Mouse (Mus musculus) midbrain, embryonic 16.5 days (tissue): ENCODE measurements around the gene Kansl1l. TPM values are rescaled to one million over a fixed set of nuclear protein-coding genes. Genes with fewer than 3 reads are reported as not detected.

Experiments used
- ATAC-seq: fragments of 200-750 bp; cut with Nextera tagmentation; 2 replicates; pipeline ENCODE4 v1.8.0; 2017; ENCODE audit warnings: moderate TSS enrichment
- H3K27ac ChIP-seq: fragments of 300-500 bp; sonication (generic); 2 replicates; pipeline ENCODE4 v1.5.1; 2014; ENCODE audit warnings: mild to moderate bottlenecking, low read length, mixed read lengths
- H3K27me3 ChIP-seq: fragments of 300-500 bp; sonication (generic); 2 replicates; pipeline ENCODE4 v1.6.1; 2014; ENCODE audit warnings: low read depth, low read length, mixed read lengths; ENCODE audit not compliant: control insufficient read depth, insufficient read depth
- H3K36me3 ChIP-seq: fragments of 300-500 bp; sonication (generic); 2 replicates; pipeline ENCODE4 v1.6.1; 2014; ENCODE audit warnings: mild to moderate bottlenecking, low read length, moderate library complexity, mixed read lengths; ENCODE audit not compliant: control insufficient read depth, insufficient read depth
- H3K4me1 ChIP-seq: fragments of 300-500 bp; sonication (generic); 2 replicates; pipeline ENCODE4 v1.6.1; 2014; ENCODE audit warnings: mild to moderate bottlenecking, low read length, mixed read lengths; ENCODE audit not compliant: control insufficient read depth, insufficient read depth
- H3K4me2 ChIP-seq: fragments of 300-500 bp; sonication (generic); 2 replicates; pipeline ENCODE4 v1.6.1; 2014; ENCODE audit warnings: mild to moderate bottlenecking, low read length, mixed read lengths
- H3K4me3 ChIP-seq: fragments of 300-500 bp; sonication (generic); 2 replicates; pipeline ENCODE4 v1.5.1; 2014; ENCODE audit warnings: low read depth, mild to moderate bottlenecking, low read length, moderate library complexity, mixed read lengths
- H3K9ac ChIP-seq: fragments of 300-500 bp; sonication (generic); 2 replicates; pipeline ENCODE4 v1.6.1; 2014; ENCODE audit warnings: low read depth, low read length, mixed read lengths
- H3K9me3 ChIP-seq: fragments of 300-500 bp; sonication (generic); replicated peaks from 2 replicates; pipeline ENCODE4 v1.6.1; 2014; ENCODE audit warnings: mild to moderate bottlenecking, low read length, mixed read lengths; ENCODE audit not compliant: control insufficient read depth, poor library complexity, severe bottlenecking
- WGBS: fragments of 180-500 bp; shearing (Covaris S2); extraction: QIAGEN DNeasy Blood & Tissue Kit; methylation state at CpG from one replicate; pipeline ENCODE4 v1.1.7; 2014; 5-methylcytosine and 5-hydroxymethylcytosine counted together
- polyA plus RNA-seq: library from polyadenylated mRNA; unstranded; fragments of >200 nt; fragmentation: Nextera tagmentation; extraction: Ambion mirVana; gene quantifications from 2 replicates; pipeline ENCODE4 v1.2.1, GENCODE M21; 2015

The Kansl1l gene
- polyA plus RNA-seq: 9.4 and 10.7 TPM in 2 replicates

- H3K9ac ChIP-seq: peak within 1 kb of the TSS; percentile 96
- H3K27ac ChIP-seq: peak within 1 kb of the TSS; percentile 99
- H3K4me3 ChIP-seq: peak within 1 kb of the TSS; percentile 82
- peak within 1 kb of the TSS; percentile 91 for H3K4me2 ChIP-seq
- no peaks in the 10 kb centered on the region for H3K27me3 ChIP-seq
- WGBS: under 1% methylated on average over 21 of the region's 56 CpGs
- peaks cover 24% of the 10 kb centered on the region for H3K4me1 ChIP-seq
- no peaks in the 10 kb centered on the region for H3K9me3 ChIP-seq
- peak; percentile 92 for ATAC-seq
- no peaks in the 10 kb centered on the region for H3K36me3 ChIP-seq
Observed at GRCm38 (mm10) chr1:66817453-66817839, at the start of gene Kansl1l. TSS of gene Kansl1l (minus strand) at chr1:66817562.

GRCm38 (mm10) chr1:66865633-66866032, 48.3 kb upstream of the Kansl1l start:
- no peak for ATAC-seq
- Histone ChIP-seq H3K9ac (no peak overlapping the region), H3K27me3 (no peaks in the 10 kb centered on the region), H3K36me3 (no peaks in the 10 kb centered on the region), H3K9me3 (no peaks in the 10 kb centered on the region), H3K4me3 (no peak overlapping the region), H3K4me1 (peaks cover 5% of the 10 kb centered on the region; the same call in 1 of the 2 replicates), H3K4me2 (no peak overlapping the region), H3K27ac (no peak overlapping the region)
- 82% methylated on average over 4 of the region's 4 CpGs for WGBS

- Histone ChIP-seq H3K4me2 (no peak overlapping the region; the same call in 1 of the 2 replicates), H3K36me3 (no peaks in the 10 kb centered on the region), H3K9me3 (0 out of 2 replicates have a peak, but pooled peaks cover 3% of the 10 kb centered on the region), H3K27ac (no peak overlapping the region), H3K27me3 (no peaks in the 10 kb centered on the region), H3K4me3 (no peak overlapping the region), H3K4me1 (peaks cover 5% of the 10 kb centered on the region; the same call in 1 of the 2 replicates), H3K9ac (no peak overlapping the region)
- 17% methylated on average over 9 of the region's 9 CpGs for WGBS
- ATAC-seq: no peak
Observed at GRCm38 (mm10) chr1:66863741-66864495, 46.6 kb upstream of the Kansl1l start.

- Histone ChIP-seq H3K27me3 (no peaks in the 10 kb centered on the region), H3K9ac (peak within 1 kb of the TSS; percentile 77), H3K4me1 (peaks cover 5% of the 10 kb centered on the region; the same call in 1 of the 2 replicates), H3K36me3 (no peaks in the 10 kb centered on the region), H3K9me3 (0 out of 2 replicates have a peak, but pooled peaks cover 3% of the 10 kb centered on the region), H3K4me2 (peak within 1 kb of the TSS; percentile 94), H3K4me3 (peak within 1 kb of the TSS; percentile 87), H3K27ac (peak within 1 kb of the TSS; percentile 72)
- ATAC-seq: peak; percentile 91
- under 1% methylated on average over 78 of the region's 85 CpGs for WGBS
Observed at GRCm38 (mm10) chr1:66862712-66863511, 45.5 kb upstream of the Kansl1l start, which contains the start of gene Acadl. TSS of gene Acadl (minus strand) at chr1:66863277.

GRCm38 (mm10) chr1:66861764-66862672, 44.7 kb upstream of the Kansl1l start:
- no peaks in the 10 kb centered on the region for H3K36me3 ChIP-seq
- peak overlapping the region; percentile 87 for H3K4me3 ChIP-seq
- 11% methylated on average over 14 of the region's 14 CpGs for WGBS
- ATAC-seq: peak; percentile 40; the same call in 1 of the 2 replicates
- no peak overlapping the region for H3K27ac ChIP-seq
- peaks cover 5% of the 10 kb centered on the region; the same call in 1 of the 2 replicates for H3K4me1 ChIP-seq
- H3K27me3 ChIP-seq: no peaks in the 10 kb centered on the region
- H3K9me3 ChIP-seq: 0 out of 2 replicates have a peak, but pooled peaks cover 3% of the 10 kb centered on the region
- no peak overlapping the region for H3K9ac ChIP-seq
- peak overlapping the region; percentile 94 for H3K4me2 ChIP-seq

GRCm38 (mm10) chr1:66847506-66847905, 30.1 kb upstream of the Kansl1l start:
- no peaks in the 10 kb centered on the region for H3K4me1 ChIP-seq
- WGBS: 87% methylated on average over 4 of the region's 4 CpGs
- H3K27me3 ChIP-seq: no peaks in the 10 kb centered on the region
- no peak overlapping the region for H3K9ac ChIP-seq
- no peak for ATAC-seq
- no peak overlapping the region for H3K27ac ChIP-seq
- no peak overlapping the region for H3K4me3 ChIP-seq
- H3K4me2 ChIP-seq: no peak overlapping the region
- H3K9me3 ChIP-seq: peaks cover 2% of the 10 kb centered on the region; the same call in 1 of the 2 replicates
- no peaks in the 10 kb centered on the region for H3K36me3 ChIP-seq

GRCm38 (mm10) chr1:66845690-66846318, 28.4 kb upstream of the Kansl1l start:
- Histone ChIP-seq H3K27ac (no peak overlapping the region), H3K9ac (no peak overlapping the region), H3K9me3 (peaks cover 2% of the 10 kb centered on the region; the same call in 1 of the 2 replicates), H3K36me3 (no peaks in the 10 kb centered on the region), H3K4me1 (no peaks in the 10 kb centered on the region), H3K4me3 (no peak overlapping the region), H3K4me2 (no peak overlapping the region), H3K27me3 (no peaks in the 10 kb centered on the region)
- WGBS: 90% methylated on average over 5 of the region's 5 CpGs
- ATAC-seq: no peak

- H3K9me3 ChIP-seq: no peaks in the 10 kb centered on the region
- no peak overlapping the region for H3K4me3 ChIP-seq
- no peaks in the 10 kb centered on the region for H3K27me3 ChIP-seq
- H3K36me3 ChIP-seq: no peaks in the 10 kb centered on the region
- H3K9ac ChIP-seq: no peak overlapping the region
- H3K4me1 ChIP-seq: no peaks in the 10 kb centered on the region
- H3K27ac ChIP-seq: no peak overlapping the region
- 80% methylated on average over 10 of the region's 10 CpGs for whole genome bisulfite sequencing
- ATAC-seq: no peak
- H3K4me2 ChIP-seq: no peak overlapping the region
Observed at GRCm38 (mm10) chr1:66841938-66842337, 24.6 kb upstream of the Kansl1l start.
